Mouse (Mus musculus): ENCODE data around the gene Mre11a.

- TF ChIP-seq CTCF (IDR thresholded peaks at IDR 0.05; ENCODE audit: borderline replicate concordance, insufficient read depth, low read length) (no peak), POLR2A (IDR thresholded peaks at IDR 0.05; ENCODE audit: low read depth, low read length) (no peak)
Measured at GRCm38 (mm10) chr9:14778341-14778740, 6.1 kb upstream of the Mre11a start.

Data from embryonic fibroblast, embryonic 13.5 days (primary cell).